Mouse (Mus musculus) liver, embryonic 16.5 days (tissue): Measurements from ENCODE around the gene Tinag. TPM values are rescaled to one million over a fixed set of nuclear protein-coding genes. Genes with fewer than 3 reads are reported as not detected.

ENCODE experiments used
- ATAC-seq: fragments of 200-750 bp; cut with Nextera tagmentation; 2 replicates; pipeline ENCODE4 v1.8.0; 2017; ENCODE audit warnings: low read depth, mild to moderate bottlenecking, moderate number of reproducible peaks, moderate library complexity
- H3K27ac ChIP-seq: fragments of 300-500 bp; sonication (generic); 2 replicates; pipeline ENCODE4 v1.5.1; 2014; ENCODE audit warnings: mild to moderate bottlenecking, low read length
- H3K27me3 ChIP-seq: fragments of 300-500 bp; sonication (generic); 2 replicates; pipeline ENCODE4 v1.6.1; 2014; ENCODE audit warnings: low read depth, low read length, mixed read lengths; ENCODE audit not compliant: control insufficient read depth, insufficient read depth
- H3K36me3 ChIP-seq: fragments of 300-500 bp; sonication (generic); 2 replicates; pipeline ENCODE4 v1.6.1; 2014; ENCODE audit warnings: mild to moderate bottlenecking; ENCODE audit not compliant: control insufficient read depth, insufficient read depth
- H3K4me1 ChIP-seq: fragments of 300-500 bp; sonication (generic); 2 replicates; pipeline ENCODE4 v1.6.1; 2014; ENCODE audit warnings: low read depth, low read length, mixed read lengths; ENCODE audit not compliant: control insufficient read depth
- H3K4me2 ChIP-seq: fragments of 300-500 bp; sonication (generic); 2 replicates; pipeline ENCODE4 v1.6.1; 2014; ENCODE audit warnings: low read depth, low read length, mixed read lengths
- H3K4me3 ChIP-seq: fragments of 300-500 bp; sonication (generic); 2 replicates; pipeline ENCODE4 v1.5.1; 2014; ENCODE audit warnings: low read depth, mild to moderate bottlenecking, low read length
- H3K9ac ChIP-seq: fragments of 300-500 bp; sonication (generic); 2 replicates; pipeline ENCODE4 v1.6.1; 2014; ENCODE audit warnings: low read depth, low read length
- H3K9me3 ChIP-seq: fragments of 300-500 bp; sonication (generic); replicated peaks from 2 replicates; pipeline ENCODE4 v1.6.1; 2016; ENCODE audit warnings: low read length; ENCODE audit not compliant: control insufficient read depth
- WGBS: fragments of 180-500 bp; shearing (Covaris S2); extraction: QIAGEN DNeasy Blood & Tissue Kit; methylation state at CpG from one replicate; pipeline ENCODE4 v1.1.7; 2014; ENCODE audit not compliant: insufficient replicate concordance; 5-methylcytosine and 5-hydroxymethylcytosine counted together
- polyA plus RNA-seq: library from polyadenylated mRNA; unstranded; fragments of >200 nt; fragmentation: Nextera tagmentation; extraction: Ambion mirVana; gene quantifications from 2 replicates; pipeline ENCODE4 v1.2.1, GENCODE M21; 2015

Tinag gene
- polyA plus RNA-seq, 1 experiment from 2014 or later, result 0.85 TPM

DNA sequence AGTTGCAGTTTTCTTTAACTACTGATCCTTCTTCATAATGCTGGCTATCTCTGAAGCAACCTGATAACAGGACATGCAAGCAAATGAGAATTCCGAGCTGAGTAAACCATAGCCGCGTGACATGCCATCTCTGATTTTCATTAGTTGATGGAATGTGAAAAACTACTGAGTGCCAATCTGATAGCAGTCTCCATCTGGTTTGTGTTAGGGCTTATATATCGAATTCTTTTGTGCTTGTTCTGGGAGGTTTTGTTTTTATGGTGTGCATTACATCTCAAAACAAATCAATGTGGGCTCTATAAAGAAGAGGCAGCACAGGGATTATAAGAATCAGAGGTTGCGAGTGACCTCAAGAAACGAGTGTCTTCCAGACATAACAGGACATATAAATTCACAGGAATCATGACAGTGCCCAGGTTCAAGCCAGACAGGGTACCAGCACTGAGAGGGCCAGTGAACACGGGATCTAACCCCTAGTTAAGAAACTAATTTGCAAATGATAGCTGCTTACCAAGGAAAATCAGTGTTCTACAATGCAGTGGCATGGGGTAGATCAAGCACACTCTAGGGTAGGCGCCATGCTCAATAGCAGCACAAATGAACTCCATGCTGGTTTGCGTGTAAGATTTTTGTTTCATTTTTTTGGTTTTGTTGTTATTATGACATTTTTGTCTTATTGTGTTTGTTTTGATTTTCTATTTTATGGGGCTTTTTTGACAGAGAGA is 13.0 kb downstream of the Tinag start:
- no peak for ATAC-seq
- WGBS, result 63% methylated on average over 9 of the region's 9 CpGs
- H3K36me3 ChIP-seq, result no peaks in the 10 kb centered on the region
- H3K9me3 ChIP-seq, result no peaks in the 10 kb centered on the region
- H3K27me3 ChIP-seq, result no peaks in the 10 kb centered on the region
- H3K27ac ChIP-seq, result no peak overlapping the region
- H3K4me1 ChIP-seq, result no peaks in the 10 kb centered on the region
- H3K4me3 ChIP-seq, result no peak overlapping the region
- H3K9ac ChIP-seq, result no peak overlapping the region
- H3K4me2 ChIP-seq, result no peak overlapping the region

DNA sequence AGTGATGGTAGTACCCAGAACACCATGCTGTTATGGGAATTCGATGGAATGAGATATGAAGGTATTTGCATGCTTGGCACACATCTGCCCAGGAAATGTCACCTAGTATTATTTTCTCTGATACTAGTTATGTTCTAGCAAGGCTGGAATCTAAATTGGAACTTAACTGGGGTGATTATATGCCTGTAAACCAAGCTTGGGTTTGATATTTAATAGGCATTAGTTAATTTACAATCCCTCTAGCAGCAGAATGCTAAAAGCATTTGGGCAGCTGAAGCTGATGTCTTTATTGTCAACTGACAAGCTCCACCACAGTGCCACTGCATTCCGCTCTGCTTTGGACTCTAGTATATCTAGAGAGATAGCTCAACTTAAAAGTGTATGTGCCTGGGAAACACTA is 20.3 kb downstream of the Tinag start:
- H3K9ac ChIP-seq, result no peak overlapping the region
- no peaks in the 10 kb centered on the region for H3K9me3 ChIP-seq
- H3K4me3 ChIP-seq, result no peak overlapping the region
- ATAC-seq, result no peak
- H3K4me1 ChIP-seq, result no peaks in the 10 kb centered on the region
- H3K4me2 ChIP-seq, result no peak overlapping the region
- H3K27me3 ChIP-seq, result no peaks in the 10 kb centered on the region
- 58% methylated on average over 2 of the region's 2 CpGs for WGBS
- no peak overlapping the region for H3K27ac ChIP-seq
- no peaks in the 10 kb centered on the region for H3K36me3 ChIP-seq

DNA sequence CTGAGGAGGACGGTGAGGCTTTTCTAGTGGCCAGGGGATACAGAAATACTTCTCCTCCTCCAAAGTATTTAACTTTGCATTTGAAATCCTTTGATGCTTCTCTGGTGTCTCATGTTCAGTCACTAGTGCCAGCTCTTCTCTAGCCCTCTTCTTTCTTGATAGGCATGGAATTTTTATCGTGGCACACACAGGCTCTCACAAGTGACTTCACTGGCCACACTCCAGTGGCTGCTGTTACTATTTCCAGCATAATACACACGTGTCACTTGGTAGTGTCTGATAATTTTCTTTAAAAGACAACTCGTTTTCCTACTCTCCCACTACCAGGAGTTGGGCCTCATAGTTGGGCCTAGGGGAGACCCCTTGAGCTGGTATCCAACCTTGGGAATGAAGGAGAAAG is 26.7 kb downstream of the Tinag start:
- no peak overlapping the region for H3K27ac ChIP-seq
- ATAC-seq, result no peak
- no peak overlapping the region for H3K4me3 ChIP-seq
- WGBS, result 53% methylated on average over 4 of the region's 4 CpGs
- H3K36me3 ChIP-seq, result no peaks in the 10 kb centered on the region
- no peaks in the 10 kb centered on the region for H3K9me3 ChIP-seq
- no peaks in the 10 kb centered on the region for H3K4me1 ChIP-seq
- H3K4me2 ChIP-seq, result no peak overlapping the region
- H3K9ac ChIP-seq, result no peak overlapping the region
- no peaks in the 10 kb centered on the region for H3K27me3 ChIP-seq

DNA sequence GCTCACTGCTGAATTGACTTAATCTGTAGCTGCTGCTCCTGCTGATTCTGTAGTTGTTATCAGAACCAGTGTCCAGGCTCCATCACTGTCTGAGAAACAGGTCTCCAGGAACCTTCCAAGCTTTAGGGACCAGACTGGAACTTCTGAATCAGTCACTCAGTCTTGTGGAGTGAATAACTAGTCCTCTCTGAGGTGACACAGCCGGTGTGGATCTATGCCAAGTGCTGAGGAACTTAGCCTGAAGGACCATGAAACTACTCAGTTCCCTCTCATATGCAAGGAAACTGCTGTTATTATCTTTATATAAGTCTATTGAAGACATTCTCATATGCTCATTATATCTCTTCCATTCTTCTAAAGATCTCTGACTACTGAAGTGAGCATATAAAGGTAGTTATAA is 49.6 kb downstream of the Tinag start:
- Histone ChIP-seq H3K4me3 (no peak overlapping the region), H3K27ac (no peak overlapping the region), H3K36me3 (no peaks in the 10 kb centered on the region), H3K9ac (no peak overlapping the region), H3K9me3 (no peaks in the 10 kb centered on the region), H3K27me3 (no peaks in the 10 kb centered on the region), H3K4me1 (no peaks in the 10 kb centered on the region), H3K4me2 (no peak overlapping the region)
- 50% methylated on average over 1 of the region's 1 CpGs for WGBS
- no peak for ATAC-seq

DNA sequence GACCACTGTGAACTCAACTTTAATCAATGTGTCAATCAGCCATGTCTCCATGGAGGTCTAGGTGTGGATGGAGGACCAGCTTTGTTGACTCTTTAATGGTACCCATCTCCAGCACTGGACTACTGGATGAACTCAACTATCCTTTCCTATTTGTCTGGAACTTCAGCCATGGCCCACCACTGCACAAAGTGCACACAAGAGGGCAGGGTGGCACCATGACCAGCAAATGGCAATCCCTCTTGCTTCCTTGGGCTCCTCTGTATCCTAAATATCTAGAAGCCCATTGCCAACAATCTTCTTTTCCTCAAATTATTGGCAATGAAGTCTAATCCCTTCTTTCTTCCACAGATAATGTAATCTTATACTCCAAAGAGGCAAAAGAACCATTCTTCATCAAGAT is 55.6 kb downstream of the Tinag start:
- Histone ChIP-seq H3K4me3 (no peak overlapping the region), H3K9me3 (no peaks in the 10 kb centered on the region), H3K36me3 (no peaks in the 10 kb centered on the region), H3K9ac (no peak overlapping the region), H3K4me1 (no peaks in the 10 kb centered on the region), H3K4me2 (no peak overlapping the region), H3K27me3 (no peaks in the 10 kb centered on the region), H3K27ac (no peak overlapping the region)
- no peak for ATAC-seq

DNA sequence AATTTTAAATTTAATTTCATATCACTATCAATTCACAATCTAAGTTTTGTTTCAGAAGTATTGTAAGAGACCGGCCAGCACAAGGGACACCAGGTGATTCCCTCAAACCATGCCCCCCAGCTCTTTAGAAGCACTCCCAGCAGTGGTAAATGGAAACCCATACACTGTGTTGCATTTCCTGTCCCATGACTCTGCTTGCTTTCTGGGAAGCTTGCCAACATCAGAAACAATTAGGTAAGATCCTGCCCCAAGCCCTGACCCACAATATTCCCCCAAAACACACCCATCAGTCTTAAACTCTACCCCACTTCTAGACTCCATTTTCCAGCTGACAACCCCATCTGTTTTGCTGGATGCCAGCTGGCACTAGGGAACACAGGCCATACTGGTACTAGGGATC is 110.8 kb downstream of the Tinag start:
- 67% methylated on average over 1 of the region's 1 CpGs for WGBS
- no peak overlapping the region for H3K4me2 ChIP-seq
- H3K4me3 ChIP-seq, result no peak overlapping the region
- H3K9me3 ChIP-seq, result no peaks in the 10 kb centered on the region
- ATAC-seq, result no peak
- no peaks in the 10 kb centered on the region for H3K27me3 ChIP-seq
- no peak overlapping the region for H3K27ac ChIP-seq
- H3K36me3 ChIP-seq, result no peaks in the 10 kb centered on the region
- H3K4me1 ChIP-seq, result no peaks in the 10 kb centered on the region
- H3K9ac ChIP-seq, result no peak overlapping the region

DNA sequence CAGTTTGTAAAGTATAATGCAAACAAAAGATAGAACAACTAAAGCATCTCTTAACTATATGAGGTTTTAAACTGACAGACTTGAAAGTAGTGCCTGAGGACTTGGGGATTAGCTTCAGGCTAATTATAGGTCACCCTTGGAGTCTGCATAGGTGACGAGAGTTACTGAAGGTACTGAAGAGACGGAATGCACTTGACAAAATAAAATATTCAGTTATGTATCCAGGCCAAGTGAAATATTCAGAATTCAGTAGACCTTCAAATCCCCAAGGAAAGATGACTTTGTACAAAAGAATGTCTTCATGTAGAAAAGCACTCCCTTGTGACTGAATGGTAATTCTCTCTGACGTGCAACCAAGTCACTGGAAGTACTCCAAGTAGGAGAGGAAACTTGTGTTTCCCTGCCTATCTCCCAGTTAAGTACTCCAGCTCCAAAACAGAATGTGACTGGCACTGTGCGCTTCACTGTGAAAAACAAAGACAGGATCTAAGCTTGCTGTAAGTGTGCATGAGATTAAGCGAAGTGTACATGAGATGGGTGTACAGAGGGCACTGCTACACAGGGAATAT is 130.4 kb downstream of the Tinag start:
- Histone ChIP-seq H3K4me3 (no peak overlapping the region), H3K9me3 (no peaks in the 10 kb centered on the region), H3K4me1 (no peaks in the 10 kb centered on the region), H3K27ac (no peak overlapping the region), H3K4me2 (no peak overlapping the region), H3K36me3 (no peaks in the 10 kb centered on the region), H3K9ac (no peak overlapping the region), H3K27me3 (no peaks in the 10 kb centered on the region)
- no peak for ATAC-seq
- 66% methylated on average over 5 of the region's 5 CpGs for WGBS
